Mouse (Mus musculus): ENCODE results near the gene Pafah1b1.
A peak's percentile ranks its signal among the peaks of the same experiment; 100 is the strongest.

Gene Pafah1b1

DNA sequence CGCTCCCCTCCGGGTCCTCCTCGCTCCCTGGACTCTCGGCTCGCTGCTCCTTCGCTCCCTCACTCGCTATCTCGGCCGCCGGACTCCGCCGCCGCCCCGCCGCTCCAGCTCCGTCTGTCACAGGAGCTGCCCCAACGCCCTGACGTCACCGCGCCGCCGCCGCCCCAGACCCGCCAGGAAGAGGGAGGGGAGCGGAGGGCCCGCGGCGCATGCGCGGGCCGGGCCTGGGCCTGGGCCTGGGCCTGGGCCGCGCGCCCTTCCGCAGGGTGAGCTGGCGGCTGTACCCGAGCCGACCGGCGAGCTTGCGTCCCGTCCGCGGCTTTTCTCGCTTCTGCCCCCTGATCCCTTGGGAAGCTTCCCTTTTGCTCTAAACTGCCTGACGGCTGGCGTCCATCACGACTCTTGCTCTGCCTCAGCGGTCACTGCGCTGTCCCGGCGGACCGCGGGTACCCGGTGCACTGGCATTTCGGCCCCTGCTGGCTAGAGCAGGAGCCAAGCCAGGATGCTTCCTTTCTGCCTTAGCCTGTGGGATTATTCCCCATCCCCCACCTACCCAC, at the start of gene Pafah1b1:
Gene Pafah1b1, minus strand, starts transcription at position 436 of the 557 bp plus-strand sequence.
- DNase-seq (ENCODE audit: low read depth, low spot score): peak; percentile 88

DNA sequence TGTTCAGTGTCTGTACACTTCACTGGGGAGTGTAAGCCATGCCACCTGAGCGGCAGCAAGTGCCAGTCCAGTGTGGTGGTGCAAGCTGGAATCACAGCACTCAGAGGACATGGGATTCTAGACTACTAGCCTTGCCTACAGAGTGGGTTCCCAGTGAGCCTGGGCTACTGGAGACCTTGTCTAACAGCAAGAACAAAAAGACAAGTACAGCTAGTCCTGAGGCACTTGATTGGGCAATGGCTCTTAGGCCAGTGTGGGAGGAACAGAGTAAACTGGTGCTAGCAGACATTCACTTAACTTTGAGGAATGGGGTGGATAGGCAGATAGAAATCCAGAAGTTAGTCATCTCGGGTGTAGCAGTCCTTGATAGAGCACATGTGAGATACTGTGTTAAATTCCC, 47.9 kb upstream of the Pafah1b1 start:
- no peak for DNase-seq (ENCODE audit: low read depth, low spot score)

- no peak for DNase-seq (ENCODE audit: low read depth, low spot score)
These were observed 47.2 kb upstream of the Pafah1b1 start for GRCm38 (mm10) chr11:74771650-74772049.

DNA sequence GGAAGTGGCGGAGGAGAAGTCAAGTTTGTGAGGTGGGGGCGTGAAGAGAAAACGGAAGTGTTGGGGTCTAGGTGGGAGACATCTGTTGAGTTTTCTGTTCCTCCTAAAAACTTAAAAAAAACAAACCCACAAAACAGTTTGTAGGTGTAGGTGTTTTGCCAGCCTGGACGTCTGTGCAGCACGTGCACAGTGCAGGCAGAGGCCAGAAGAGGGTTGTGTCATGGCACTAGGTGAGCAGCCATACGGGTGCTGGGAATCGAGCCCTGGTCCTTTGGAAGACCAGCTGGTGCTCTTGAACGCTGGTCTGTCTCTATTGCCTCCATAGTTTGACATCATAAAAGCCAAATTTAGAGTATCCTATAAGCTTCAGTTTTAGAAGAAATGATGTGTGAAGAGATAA, 46.8 kb upstream of the Pafah1b1 start:
- no peak for DNase-seq (ENCODE audit: low read depth, low spot score)

GRCm38 (mm10) chr11:74770595-74771207, 46.2 kb upstream of the Pafah1b1 start, which contains the start of gene Mettl16:
TSS of gene Mettl16 (plus strand) at chr11:74770830.
- peak; percentile 93 for DNase-seq (ENCODE audit: low read depth, low spot score)

- DNase-seq (ENCODE audit: low read depth, low spot score): no peak
These were observed 45.6 kb upstream of the Pafah1b1 start for GRCm38 (mm10) chr11:74770037-74770436.

- no peak for DNase-seq (ENCODE audit: low read depth, low spot score)
These were observed 43.6 kb upstream of the Pafah1b1 start for GRCm38 (mm10) chr11:74768045-74768444.

DNA sequence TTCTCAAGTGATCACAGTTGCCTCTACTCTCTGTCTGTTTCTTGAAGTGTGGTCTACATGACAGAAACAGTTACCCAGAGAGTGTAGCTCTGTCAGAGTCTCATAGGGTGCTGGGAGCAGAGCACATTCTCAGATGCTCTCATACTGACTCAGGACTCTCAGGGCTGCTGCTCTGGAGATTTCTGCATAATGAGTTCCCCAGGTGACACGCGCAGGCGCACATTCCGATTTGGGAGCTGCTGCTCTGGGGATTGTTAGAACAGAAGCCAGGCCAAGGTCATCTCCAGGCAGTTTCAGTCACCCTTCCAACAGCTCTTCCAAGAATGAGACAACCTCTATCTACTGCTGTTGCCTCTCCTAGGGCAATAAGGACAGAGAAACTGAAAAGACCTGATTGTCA, 43.0 kb upstream of the Pafah1b1 start:
- no peak for DNase-seq (ENCODE audit: low read depth, low spot score)

- no peak for DNase-seq (ENCODE audit: low read depth, low spot score)
These were observed 39.6 kb upstream of the Pafah1b1 start for GRCm38 (mm10) chr11:74763960-74764625.

DNA sequence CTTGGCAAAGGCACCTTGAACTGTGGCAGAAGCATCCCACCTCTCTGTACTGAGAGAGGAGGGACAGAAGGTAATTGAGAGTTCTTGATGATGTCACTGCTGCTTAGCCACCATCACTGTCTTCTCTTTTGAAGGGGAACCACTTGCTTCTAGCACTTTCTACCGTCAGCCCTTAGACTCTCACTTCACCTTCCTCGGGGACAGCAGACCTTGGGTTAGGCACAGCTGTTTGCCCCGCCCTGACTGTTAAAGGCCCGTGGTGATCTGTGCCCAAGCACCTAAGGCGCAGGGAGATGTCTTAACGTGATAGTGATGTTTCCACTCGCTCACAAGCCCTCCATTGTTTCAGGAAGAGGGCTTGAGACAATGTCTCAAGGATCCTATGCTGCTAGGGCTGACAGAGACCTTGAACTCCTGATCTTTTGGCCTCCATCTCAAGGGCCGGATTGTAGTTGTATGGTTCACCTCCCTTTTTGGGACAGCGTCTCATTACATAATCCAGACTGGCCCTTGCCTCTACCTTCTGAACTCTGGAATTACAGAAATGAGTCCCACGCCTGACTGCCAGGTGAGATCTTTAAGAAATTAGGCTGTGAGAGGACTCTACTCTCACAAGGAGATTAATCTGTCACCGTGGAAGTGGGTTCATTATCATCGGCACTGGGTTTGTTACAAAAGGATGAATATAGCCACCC, 36.7 kb upstream of the Pafah1b1 start:
- no peak for DNase-seq (ENCODE audit: low read depth, low spot score)

GRCm38 (mm10) chr11:74756631-74757030, 32.2 kb upstream of the Pafah1b1 start:
- no peak for DNase-seq (ENCODE audit: low read depth, low spot score)

GRCm38 (mm10) chr11:74751352-74752066, 27.0 kb upstream of the Pafah1b1 start:
- DNase-seq (ENCODE audit: low read depth, low spot score): no peak

GRCm38 (mm10) chr11:74750662-74751351, 26.3 kb upstream of the Pafah1b1 start:
- DNase-seq (ENCODE audit: low read depth, low spot score): no peak

DNA sequence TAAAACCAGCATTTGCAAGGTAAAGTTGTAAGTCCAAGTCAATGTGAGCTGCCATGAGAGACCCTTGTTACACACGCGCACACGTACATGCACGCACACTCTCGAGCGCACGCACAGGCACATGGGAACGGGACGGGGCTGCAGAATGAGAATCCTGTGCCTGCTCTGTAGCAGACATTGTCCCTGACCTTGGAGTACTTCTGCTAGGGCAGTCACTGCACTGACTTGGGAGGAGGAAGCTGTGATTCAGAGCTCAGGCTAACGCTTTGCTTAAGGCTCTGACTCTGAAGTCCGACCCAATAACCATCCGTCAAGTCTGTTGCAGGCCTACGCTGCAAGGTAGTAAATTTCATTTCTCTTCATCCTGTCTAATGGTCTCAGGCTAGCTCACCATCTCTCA, 24.8 kb upstream of the Pafah1b1 start:
- no peak for DNase-seq (ENCODE audit: low read depth, low spot score)

DNA sequence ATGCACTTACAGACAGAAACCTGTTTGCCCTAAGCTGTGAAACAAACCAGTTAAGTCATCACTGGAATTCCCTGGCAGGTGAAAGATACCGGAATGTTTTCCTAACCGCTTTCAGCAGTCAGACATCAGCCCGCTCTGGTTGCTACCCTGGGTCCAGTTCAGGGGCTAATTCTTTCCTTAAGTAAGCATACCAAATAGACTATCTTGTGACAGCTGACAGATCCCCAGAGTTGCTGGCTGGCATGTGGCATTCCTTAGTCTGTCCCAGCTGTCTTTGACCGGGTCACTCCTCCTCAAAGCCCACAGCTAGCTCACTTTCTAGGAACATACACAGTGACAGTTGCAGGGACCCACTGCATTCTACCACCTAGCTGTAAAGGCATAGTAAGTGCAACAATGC, 23.6 kb upstream of the Pafah1b1 start:
- DNase-seq (ENCODE audit: low read depth, low spot score): no peak

DNA sequence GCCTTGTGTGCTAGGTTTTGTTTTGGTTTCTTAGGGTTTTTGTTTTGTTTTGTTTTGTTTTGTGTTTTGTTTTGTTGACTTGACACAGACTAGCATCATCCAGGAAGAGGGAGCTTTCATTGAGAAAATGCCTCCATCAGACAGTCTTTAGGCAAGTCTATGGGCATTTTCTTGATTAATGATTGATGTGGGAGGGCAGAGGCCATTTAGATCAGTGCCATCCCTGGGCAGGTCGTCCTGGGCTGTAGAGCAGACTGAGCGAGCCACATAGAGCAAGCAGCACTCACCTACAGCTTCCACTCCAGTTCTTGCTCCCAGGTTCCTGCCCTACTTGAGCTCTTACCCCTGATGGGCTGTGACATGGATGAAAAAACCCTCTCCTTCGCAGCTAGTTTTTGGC, 13.4 kb upstream of the Pafah1b1 start:
- DNase-seq (ENCODE audit: low read depth, low spot score): no peak

- no peak for DNase-seq (ENCODE audit: low read depth, low spot score)
These were observed 10.4 kb upstream of the Pafah1b1 start for GRCm38 (mm10) chr11:74734917-74735316.

- no peak for DNase-seq (ENCODE audit: low read depth, low spot score)
These were observed 711 bp upstream of the Pafah1b1 start for GRCm38 (mm10) chr11:74725181-74725580.

- peak; percentile 75 for DNase-seq (ENCODE audit: low read depth, low spot score)
These were observed 874 bp downstream of the Pafah1b1 start for GRCm38 (mm10) chr11:74723357-74724234.

GRCm38 (mm10) chr11:74721971-74722370, 2.5 kb downstream of the Pafah1b1 start:
- DNase-seq (ENCODE audit: low read depth, low spot score): no peak

Measured in brain, embryonic 18.5 days (tissue).